ENCODE assay signal across 10 mouse cellular contexts in genomic region chr17:68841892-68842252, GRCm38 (mm10). TPM values are rescaled to one million over a fixed set of nuclear protein-coding genes. Genes with fewer than 3 reads are reported as not detected.
DNase-seq lines count a peak whose midpoint lies in the region; ATAC-seq and TF ChIP-seq lines count a peak whose summit lies in the region.
"Had no signal": no experiment of that assay in that cellular context is flagged by ENCODE, and none has a peak within 500 bp of the region (broad histone marks: within the 10 kb centered on the region; RNA-seq: fewer than 3 reads in every experiment).

No protein-coding gene starts in this region.

- H3K9me3 ChIP-seq in heart, embryonic 10.5 days: no peaks in the 10 kb centered on the region
- no peaks in the 10 kb centered on the region for H3K9me3 ChIP-seq in hindbrain, embryonic 11.5 days (ENCODE audit: control insufficient read depth, low read length)
- no peaks in the 10 kb centered on the region for H3K9me3 ChIP-seq in midbrain, embryonic 10.5 days (replicated peaks)

- ATAC-seq in hindbrain, embryonic 11.5 days (ENCODE audit: low FRiP score): no peak; the same call in 1 of the 2 replicates
- no peak for ATAC-seq in megakaryocyte progenitor cell, adult 5-6 weeks (replicated peaks; ENCODE audit: poor library complexity)
- no peak; the same call in 1 of the 2 replicates for ATAC-seq in cerebellum, adult (ENCODE audit: insufficient number of reproducible peaks, low FRiP score, low TSS enrichment)

- H3K27me3 ChIP-seq in heart, embryonic 10.5 days (ENCODE audit: insufficient read depth, poor library complexity, severe bottlenecking): peaks cover 68% of the 10 kb centered on the region
- peaks cover 20% of the 10 kb centered on the region for H3K27me3 ChIP-seq in hindbrain, embryonic 11.5 days (ENCODE audit: control insufficient read depth, insufficient read depth, low read length)
- peaks cover 68% of the 10 kb centered on the region for H3K27me3 ChIP-seq in midbrain, embryonic 10.5 days (ENCODE audit: low read depth, poor library complexity, severe bottlenecking)

- no peak for TF ChIP-seq POLR2A in cortical plate, adult 2 months (IDR thresholded peaks at IDR 0.05; ENCODE audit: extremely low read depth, insufficient read depth, low read length)

- H3K27ac ChIP-seq in heart, embryonic 10.5 days: peak overlapping the region; percentile 79
- peak overlapping the region; percentile 93 for H3K27ac ChIP-seq in cortical plate, adult 2 months (ENCODE audit: insufficient read depth, low read length)
- H3K27ac ChIP-seq in hindbrain, embryonic 11.5 days (ENCODE audit: low read depth, low read length): no peak overlapping the region
- H3K27ac ChIP-seq in midbrain, embryonic 10.5 days (replicated peaks): peak overlapping the region; percentile 75

- H3K9ac ChIP-seq in hindbrain, embryonic 11.5 days (ENCODE audit: low read depth, low read length): peak overlapping the region; percentile 59

- TF ChIP-seq CTCF in cortical plate, adult 2 months (IDR thresholded peaks at IDR 0.05; ENCODE audit: extremely low read depth, insufficient read depth, low read length): no peak

- H3K36me3 ChIP-seq in heart, embryonic 10.5 days: no peaks in the 10 kb centered on the region
- H3K36me3 ChIP-seq in hindbrain, embryonic 11.5 days (ENCODE audit: control insufficient read depth, insufficient read depth, low read length): no peaks in the 10 kb centered on the region
- H3K36me3 ChIP-seq in midbrain, embryonic 10.5 days: no peaks in the 10 kb centered on the region

- 2% methylated on average over 22 of the region's 22 CpGs for WGBS in heart, embryonic 10.5 days
- 2% methylated on average over 22 of the region's 22 CpGs for WGBS in hindbrain, embryonic 11.5 days
- WGBS in midbrain, embryonic 10.5 days: 3% methylated on average over 20 of the region's 22 CpGs

- peak overlapping the region; percentile 99 for H3K4me2 ChIP-seq in hindbrain, embryonic 11.5 days (replicated peaks; ENCODE audit: low read depth, low read length)

- DNase-seq in heart, embryonic 10.5 days (ENCODE audit: low spot score): no peak
- no peak for DNase-seq in heart, adult 9 months (ENCODE audit: low spot score in 2 of 2)
- DNase-seq in hindbrain, embryonic 11.5 days (ENCODE audit: low spot score): no peak
- DNase-seq in midbrain, embryonic 10.5 days (ENCODE audit: low spot score): no peak
- no peak for DNase-seq in spleen, postnatal 4 days (ENCODE audit: low spot score in 2 of 2)
- DNase-seq: thymus, postnatal 36 days had no signal

- peaks cover 30% of the 10 kb centered on the region for H3K4me1 ChIP-seq in heart, embryonic 10.5 days
- H3K4me1 ChIP-seq in cortical plate, adult 2 months (ENCODE audit: control insufficient read depth, insufficient read depth, low read length): peaks cover 2% of the 10 kb centered on the region; the same call in 1 of the 2 replicates
- H3K4me1 ChIP-seq in hindbrain, embryonic 11.5 days (replicated peaks; ENCODE audit: control insufficient read depth, insufficient read depth, low read length): peaks cover 2% of the 10 kb centered on the region
- H3K4me1 ChIP-seq in midbrain, embryonic 10.5 days: peaks cover 34% of the 10 kb centered on the region

- peak overlapping the region; percentile 76 for H3K4me3 ChIP-seq in heart, embryonic 10.5 days
- peak overlapping the region; percentile 28 for H3K4me3 ChIP-seq in cortical plate, adult 2 months (ENCODE audit: insufficient read depth, low read length)
- peak overlapping the region; percentile 57 for H3K4me3 ChIP-seq in hindbrain, embryonic 11.5 days (ENCODE audit: low read depth, low read length)
- peak overlapping the region; percentile 69 for H3K4me3 ChIP-seq in midbrain, embryonic 10.5 days
- H3K4me3 ChIP-seq: myocyte had no signal

RNA-seq across cellular contexts. Expression of gene Tmem200c, which starts 15.4 kb away (rescaled TPM):
- 0.18 and 0.39 TPM in 2 replicates for polyA plus RNA-seq in heart, embryonic 10.5 days (2016; fragmentation: Nextera tagmentation; extraction: Ambion mirVana)
- polyA plus RNA-seq in cortical plate, adult 2 months (2012; rRNA removed): 7.4 and 7.9 TPM in 2 replicates
- polyA plus RNA-seq in hindbrain, embryonic 11.5 days (2014; fragmentation: Nextera tagmentation; extraction: Ambion mirVana): 2.0 and 2.2 TPM in 2 replicates
- 1.4 and 1.7 TPM in 2 replicates for polyA plus RNA-seq in midbrain, embryonic 10.5 days (2016; fragmentation: Nextera tagmentation; extraction: Ambion mirVana)
- not detected in 2 replicates for total RNA-seq in megakaryocyte progenitor cell, adult 5-6 weeks (2015)
- total RNA-seq in megakaryocyte progenitor cell, adult 5-6 weeks (2017): not detected in 2 replicates
